Mouse (Mus musculus): ENCODE results near the gene Mapk11. TPM values are rescaled to one million over a fixed set of nuclear protein-coding genes. Genes with fewer than 3 reads are reported as not detected.

The Mapk11 gene
- polyA plus RNA-seq (2012; rRNA removed) (13.4 and 15.9 TPM in 2 replicates), polyA plus RNA-seq (2014; fragmentation: Nextera tagmentation; extraction: Ambion mirVana) (7.0 and 7.3 TPM in 2 replicates)

DNA sequence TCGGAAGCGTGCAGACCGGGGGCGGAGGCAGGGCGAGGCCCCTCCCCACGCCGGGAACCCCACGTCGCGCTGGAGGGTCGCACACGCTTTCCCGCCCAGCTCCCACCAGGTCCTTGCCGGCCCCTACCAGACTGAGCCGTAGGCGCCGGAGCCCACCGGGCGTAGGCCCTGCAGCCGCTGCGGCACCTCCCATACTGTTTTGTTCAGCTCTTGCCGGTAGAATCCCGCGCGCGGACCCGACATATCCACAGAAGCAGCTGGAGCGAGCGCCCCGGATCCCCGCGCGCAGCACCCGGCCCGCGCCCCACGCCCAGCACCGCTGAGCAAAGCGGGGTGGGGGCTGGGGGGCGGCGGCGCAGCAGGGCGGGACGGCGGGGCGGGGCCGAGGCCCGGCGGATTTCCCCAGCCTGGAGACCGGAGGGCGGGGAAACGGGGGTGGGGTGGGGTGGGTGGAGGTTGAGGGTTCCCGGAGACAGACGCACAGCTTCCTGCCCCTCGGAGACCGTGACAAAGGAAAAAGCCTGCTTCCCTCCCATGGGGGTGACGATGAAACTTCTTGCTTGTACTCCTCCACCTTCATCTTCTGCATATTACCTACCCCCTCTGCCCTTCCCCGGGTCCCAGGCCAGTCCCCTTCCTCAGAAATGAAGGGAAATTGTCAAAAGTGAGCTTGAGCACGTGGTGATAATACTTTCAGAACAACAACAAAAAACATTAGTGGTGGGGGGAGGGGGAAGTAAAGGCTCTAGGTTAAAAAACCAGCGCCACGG is at the start of gene Mapk11:
Gene Mapk11 (minus strand): TSS at position 358 of the 770 bp plus-strand sequence.
- Histone ChIP-seq H3K4me3 (replicated peaks; ENCODE audit: low read length) (peak within 1 kb of the TSS; percentile 62), H3K27ac (replicated peaks; ENCODE audit: low read depth, low read length) (0 out of 2 replicates have a peak within 1 kb of the TSS, but pooled peaks have one; percentile 19), H3K27me3 (ENCODE audit: control insufficient read depth, insufficient read depth, low read length) (peaks cover 26% of the 10 kb centered on the region), H3K4me2 (replicated peaks; ENCODE audit: low read depth, low read length, severe bottlenecking) (peak within 1 kb of the TSS; percentile 98), H3K9ac (ENCODE audit: low read depth, low read length, severe bottlenecking) (peak within 1 kb of the TSS; percentile 56), H3K36me3 (ENCODE audit: control insufficient read depth, insufficient read depth, low read length) (peaks cover 10% of the 10 kb centered on the region), H3K4me1 (ENCODE audit: control insufficient read depth, insufficient read depth, low read length) (peaks cover 24% of the 10 kb centered on the region), H3K9me3 (ENCODE audit: control insufficient read depth, low read length) (no peaks in the 10 kb centered on the region)
- no peak for DNase-seq (ENCODE audit: low spot score)
- under 1% methylated on average over 41 of the region's 61 CpGs for WGBS
- TF ChIP-seq POLR2A (IDR thresholded peaks at IDR 0.05; ENCODE audit: borderline replicate concordance, extremely low read depth, insufficient read depth, insufficient read length): no peak
- peak; percentile 64 for ATAC-seq (ENCODE audit: low FRiP score, low read depth)

DNA sequence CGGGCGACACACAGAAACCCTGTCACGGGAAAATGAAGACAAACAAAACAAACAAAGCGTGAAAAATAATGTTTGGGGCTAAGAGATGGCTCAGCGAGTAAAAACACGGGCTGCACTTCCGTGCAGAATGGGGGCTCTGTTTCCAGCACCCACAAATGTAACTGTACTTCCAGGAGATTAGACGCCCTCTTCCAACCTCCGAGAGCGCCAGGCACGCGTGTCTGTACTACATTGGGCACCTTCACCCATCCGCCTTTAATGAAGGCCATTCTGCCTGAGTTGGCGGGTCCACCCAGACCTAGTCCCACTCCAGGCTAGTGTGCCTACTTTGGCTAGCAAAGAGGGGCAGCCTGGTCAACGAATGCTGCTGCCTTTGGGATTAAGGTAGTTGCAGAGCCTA is 47.6 kb upstream of the Mapk11 start:
- H3K27ac ChIP-seq (replicated peaks; ENCODE audit: low read depth, low read length): peak overlapping the region; percentile 79
- H3K4me2 ChIP-seq (replicated peaks; ENCODE audit: low read depth, low read length, severe bottlenecking): peak overlapping the region; percentile 70
- H3K4me1 ChIP-seq (ENCODE audit: control insufficient read depth, insufficient read depth, low read length): peaks cover 16% of the 10 kb centered on the region
- H3K4me3 ChIP-seq (replicated peaks; ENCODE audit: low read length): peak overlapping the region; percentile 88
- ATAC-seq (ENCODE audit: low FRiP score, low read depth): no peak
- 72% methylated on average over 15 of the region's 15 CpGs for WGBS
- H3K27me3 ChIP-seq (ENCODE audit: control insufficient read depth, insufficient read depth, low read length): no peaks in the 10 kb centered on the region
- no peaks in the 10 kb centered on the region for H3K9me3 ChIP-seq (ENCODE audit: control insufficient read depth, low read length)
- TF ChIP-seq POLR2A (IDR thresholded peaks at IDR 0.05; ENCODE audit: borderline replicate concordance, extremely low read depth, insufficient read depth, insufficient read length): no peak
- peak overlapping the region; percentile 98 for H3K9ac ChIP-seq (ENCODE audit: low read depth, low read length, severe bottlenecking)
- no peaks in the 10 kb centered on the region for H3K36me3 ChIP-seq (ENCODE audit: control insufficient read depth, insufficient read depth, low read length)
- no peak for DNase-seq (ENCODE audit: low spot score)

GRCm38 (mm10) chr15:89196313-89196706 is 46.9 kb upstream of the Mapk11 start, which contains the start of gene Dennd6b:
Gene Dennd6b, minus strand, starts transcription at chr15:89196496.
- TF ChIP-seq POLR2A (IDR thresholded peaks at IDR 0.05; ENCODE audit: borderline replicate concordance, extremely low read depth, insufficient read depth, insufficient read length): peak; percentile 13; the same call in 1 of the 2 replicates
- peak; percentile 97 for ATAC-seq (ENCODE audit: low FRiP score, low read depth)

DNA sequence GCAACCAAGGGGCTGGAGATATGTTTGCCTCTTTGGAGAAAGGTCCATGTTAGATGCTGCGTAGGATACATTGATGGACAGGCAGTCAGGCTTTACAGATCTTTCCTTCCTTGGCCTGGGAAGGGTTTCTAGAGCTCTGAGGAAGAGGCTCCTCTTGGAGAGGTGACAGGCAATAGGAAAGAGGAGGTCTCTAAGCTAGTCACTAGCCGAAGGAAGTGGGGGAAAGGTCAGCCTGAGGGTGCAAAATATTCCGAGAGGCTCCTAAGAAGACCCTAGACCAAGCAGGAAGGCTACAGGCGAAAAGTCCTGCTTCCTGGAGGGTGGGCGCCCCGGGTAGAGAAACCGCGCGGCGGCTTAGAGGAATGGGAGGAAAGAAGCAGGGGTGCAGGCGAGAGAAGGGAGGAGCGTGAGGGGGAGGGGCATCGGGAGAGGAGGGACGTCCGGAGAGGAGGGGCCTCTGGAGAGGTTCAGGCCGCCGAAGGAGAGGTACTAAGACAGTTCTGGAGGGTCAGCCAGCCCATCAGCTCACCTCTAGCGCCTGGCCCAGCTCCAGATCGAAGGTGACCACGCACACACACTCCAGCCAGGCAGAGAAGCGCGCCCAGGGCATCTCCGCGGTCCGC is 46.4 kb upstream of the Mapk11 start:
- peak overlapping the region; percentile 98 for H3K27ac ChIP-seq (replicated peaks; ENCODE audit: low read depth, low read length)
- H3K36me3 ChIP-seq (ENCODE audit: control insufficient read depth, insufficient read depth, low read length): 0 out of 2 replicates have a peak, but pooled peaks cover 3% of the 10 kb centered on the region
- H3K4me3 ChIP-seq (replicated peaks; ENCODE audit: low read length): peak overlapping the region; percentile 88
- ATAC-seq (ENCODE audit: low FRiP score, low read depth) (peak; percentile 93), DNase-seq (ENCODE audit: low spot score) (peak; percentile 90)
- TF ChIP-seq POLR2A (IDR thresholded peaks at IDR 0.05; ENCODE audit: borderline replicate concordance, extremely low read depth, insufficient read depth, insufficient read length): 0 out of 2 replicates have a peak, but pooled peaks have one; percentile 33
- peak overlapping the region; percentile 98 for H3K9ac ChIP-seq (ENCODE audit: low read depth, low read length, severe bottlenecking)
- H3K9me3 ChIP-seq (ENCODE audit: control insufficient read depth, low read length): no peaks in the 10 kb centered on the region
- H3K4me1 ChIP-seq (ENCODE audit: control insufficient read depth, insufficient read depth, low read length): peaks cover 16% of the 10 kb centered on the region
- WGBS: 2% methylated on average over 23 of the region's 25 CpGs
- H3K4me2 ChIP-seq (replicated peaks; ENCODE audit: low read depth, low read length, severe bottlenecking): peak overlapping the region; percentile 70
- no peaks in the 10 kb centered on the region for H3K27me3 ChIP-seq (ENCODE audit: control insufficient read depth, insufficient read depth, low read length)

More at GRCm38 (mm10) chr15:89196313-89196706, 46.9 kb upstream of the Mapk11 start, which contains the start of gene Dennd6b:
- peak within 1 kb of the TSS; percentile 70 for H3K4me2 ChIP-seq (replicated peaks; ENCODE audit: low read depth, low read length, severe bottlenecking)
- DNase-seq (ENCODE audit: low spot score): peak; percentile 97
- peak within 1 kb of the TSS; percentile 98 for H3K27ac ChIP-seq (replicated peaks; ENCODE audit: low read depth, low read length)
- H3K4me1 ChIP-seq (ENCODE audit: control insufficient read depth, insufficient read depth, low read length): peaks cover 16% of the 10 kb centered on the region
- no peaks in the 10 kb centered on the region for H3K27me3 ChIP-seq (ENCODE audit: control insufficient read depth, insufficient read depth, low read length)
- H3K9ac ChIP-seq (ENCODE audit: low read depth, low read length, severe bottlenecking): peak within 1 kb of the TSS; percentile 98
- peak within 1 kb of the TSS; percentile 88 for H3K4me3 ChIP-seq (replicated peaks; ENCODE audit: low read length)
- no peaks in the 10 kb centered on the region for H3K9me3 ChIP-seq (ENCODE audit: control insufficient read depth, low read length)
- 0 out of 2 replicates have a peak, but pooled peaks cover 3% of the 10 kb centered on the region for H3K36me3 ChIP-seq (ENCODE audit: control insufficient read depth, insufficient read depth, low read length)
- 2% methylated on average over 35 of the region's 38 CpGs for WGBS

- H3K4me3 ChIP-seq (replicated peaks; ENCODE audit: low read length): peak overlapping the region; percentile 88
- peak overlapping the region; percentile 98 for H3K9ac ChIP-seq (ENCODE audit: low read depth, low read length, severe bottlenecking)
- ATAC-seq (ENCODE audit: low FRiP score, low read depth): no peak
- 11% methylated on average over 6 of the region's 6 CpGs for WGBS
- no peak for TF ChIP-seq POLR2A (IDR thresholded peaks at IDR 0.05; ENCODE audit: borderline replicate concordance, extremely low read depth, insufficient read depth, insufficient read length)
- H3K27ac ChIP-seq (replicated peaks; ENCODE audit: low read depth, low read length): peak overlapping the region; percentile 98
- H3K27me3 ChIP-seq (ENCODE audit: control insufficient read depth, insufficient read depth, low read length): no peaks in the 10 kb centered on the region
- H3K4me1 ChIP-seq (ENCODE audit: control insufficient read depth, insufficient read depth, low read length): peaks cover 16% of the 10 kb centered on the region
- H3K4me2 ChIP-seq (replicated peaks; ENCODE audit: low read depth, low read length, severe bottlenecking): peak overlapping the region; percentile 70
- no peaks in the 10 kb centered on the region for H3K9me3 ChIP-seq (ENCODE audit: control insufficient read depth, low read length)
- DNase-seq (ENCODE audit: low spot score): no peak
- 0 out of 2 replicates have a peak, but pooled peaks cover 3% of the 10 kb centered on the region for H3K36me3 ChIP-seq (ENCODE audit: control insufficient read depth, insufficient read depth, low read length)
Observed at GRCm38 (mm10) chr15:89195261-89195681, 45.8 kb upstream of the Mapk11 start.
